Mouse (Mus musculus): ENCODE data around the gene Cst9.

Gene Cst9

GRCm38 (mm10) chr2:148877016-148877770 lies 42.2 kb downstream of the Cst9 start:
- no peak for DNase-seq (ENCODE audit: low spot score)

- DNase-seq (ENCODE audit: low spot score): no peak
Measured at GRCm38 (mm10) chr2:148878641-148879130, 43.7 kb downstream of the Cst9 start.

GRCm38 (mm10) chr2:148879199-148879598 lies 44.3 kb downstream of the Cst9 start:
- peak; percentile 62 for DNase-seq (ENCODE audit: low spot score)

- DNase-seq (ENCODE audit: low spot score): no peak
Measured at GRCm38 (mm10) chr2:148884738-148885137, 49.8 kb downstream of the Cst9 start.

Data from lung, postnatal 25 days (tissue).